Mouse (Mus musculus) neutrophil, adult 5-6 weeks (primary cell): ENCODE results near the gene Akt1. TPM values are rescaled to one million over a fixed set of nuclear protein-coding genes. Genes with fewer than 3 reads are reported as not detected.
A peak's percentile ranks its signal among the peaks of the same experiment; 100 is the strongest.

ENCODE experiments used
- ATAC-seq: fragments of 151-379, 151-347 bp; 2 replicates; pipeline ENCODE4 v1.8.0; 2017; ENCODE audit warnings: mild to moderate bottlenecking, moderate TSS enrichment; ENCODE audit not compliant: insufficient number of reproducible peaks, poor library complexity, low FRiP score, severe bottlenecking; ENCODE audit errors: extremely low read depth
- total RNA-seq: library from RNA; stranded (forward); fragments of 200-1000 nt; gene quantifications from 2 replicates; pipeline ENCODE4 v1.2.3, GENCODE M21; 2017

Akt1 gene
- total RNA-seq, result 197 and 218 TPM in 2 replicates

- peak; percentile 38 for ATAC-seq
Observed at GRCm38 (mm10) chr12:112674132-112675011, at the start of gene Akt1. Gene Akt1, minus strand, starts transcription at chr12:112674884.

GRCm38 (mm10) chr12:112724077-112724805 is 49.6 kb upstream of the Akt1 start:
- peak; percentile 34; the same call in 1 of the 2 replicates for ATAC-seq

DNA sequence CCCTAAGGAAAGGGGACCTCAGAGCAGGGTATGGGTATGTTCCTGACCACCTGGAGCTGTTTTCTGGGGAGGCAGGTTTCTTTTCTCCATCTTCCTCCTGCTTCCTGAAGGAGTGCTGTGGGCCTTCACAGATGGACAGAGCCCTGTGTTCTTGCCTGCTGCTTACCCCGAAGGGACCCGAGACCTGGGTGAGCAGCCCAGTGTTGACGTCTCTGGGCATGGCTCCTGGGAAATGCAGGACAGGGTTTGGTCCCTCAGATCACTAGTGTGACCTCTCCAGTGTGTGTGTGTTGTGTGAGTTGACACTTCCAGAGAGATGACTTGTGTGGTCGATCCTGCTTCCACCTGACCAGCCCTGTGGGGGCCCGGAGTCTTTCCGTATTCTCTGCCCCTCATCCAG is 48.8 kb upstream of the Akt1 start:
- no peak for ATAC-seq

GRCm38 (mm10) chr12:112723028-112723330 is 48.3 kb upstream of the Akt1 start:
- ATAC-seq, result no peak

DNA sequence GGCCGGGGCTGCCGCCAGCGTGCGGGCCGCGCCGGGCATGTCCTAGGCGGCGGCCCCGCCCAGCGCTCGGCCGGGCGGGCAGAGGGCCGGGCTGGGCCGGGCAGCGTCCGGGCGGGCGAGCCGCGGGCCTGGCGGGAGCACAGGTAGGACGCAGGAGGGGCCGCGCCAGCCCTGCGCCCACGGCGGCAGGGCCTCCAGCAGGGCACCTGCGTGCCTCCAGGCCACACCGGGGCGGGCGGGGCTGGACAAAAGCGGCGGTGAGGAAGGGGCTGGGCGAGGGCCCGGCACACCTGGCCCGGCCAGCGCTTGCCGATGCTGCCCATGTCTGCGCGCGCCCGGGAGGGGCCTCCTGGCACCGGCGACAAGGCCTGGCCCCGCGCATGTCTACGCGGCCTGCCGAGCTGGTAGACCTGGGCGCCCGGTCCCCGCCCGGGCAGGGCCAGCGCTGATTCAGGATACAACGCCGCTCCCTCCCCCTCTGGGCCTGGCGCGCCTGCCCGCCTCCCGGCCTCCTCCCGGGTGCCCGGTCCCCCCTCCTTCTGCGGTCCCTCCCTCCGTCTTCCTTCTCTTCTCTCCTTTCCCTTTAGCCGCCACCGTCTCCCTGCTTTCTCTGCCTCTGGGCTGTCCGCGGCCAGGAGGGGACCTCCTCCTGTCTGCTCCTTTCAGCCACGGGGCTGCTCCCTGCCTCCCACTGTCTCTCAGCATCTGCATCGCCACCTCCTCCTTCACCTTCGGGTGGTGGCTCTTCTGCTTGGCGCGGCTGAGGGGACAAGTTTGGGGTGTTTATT is 47.8 kb upstream of the Akt1 start:
- no peak for ATAC-seq

DNA sequence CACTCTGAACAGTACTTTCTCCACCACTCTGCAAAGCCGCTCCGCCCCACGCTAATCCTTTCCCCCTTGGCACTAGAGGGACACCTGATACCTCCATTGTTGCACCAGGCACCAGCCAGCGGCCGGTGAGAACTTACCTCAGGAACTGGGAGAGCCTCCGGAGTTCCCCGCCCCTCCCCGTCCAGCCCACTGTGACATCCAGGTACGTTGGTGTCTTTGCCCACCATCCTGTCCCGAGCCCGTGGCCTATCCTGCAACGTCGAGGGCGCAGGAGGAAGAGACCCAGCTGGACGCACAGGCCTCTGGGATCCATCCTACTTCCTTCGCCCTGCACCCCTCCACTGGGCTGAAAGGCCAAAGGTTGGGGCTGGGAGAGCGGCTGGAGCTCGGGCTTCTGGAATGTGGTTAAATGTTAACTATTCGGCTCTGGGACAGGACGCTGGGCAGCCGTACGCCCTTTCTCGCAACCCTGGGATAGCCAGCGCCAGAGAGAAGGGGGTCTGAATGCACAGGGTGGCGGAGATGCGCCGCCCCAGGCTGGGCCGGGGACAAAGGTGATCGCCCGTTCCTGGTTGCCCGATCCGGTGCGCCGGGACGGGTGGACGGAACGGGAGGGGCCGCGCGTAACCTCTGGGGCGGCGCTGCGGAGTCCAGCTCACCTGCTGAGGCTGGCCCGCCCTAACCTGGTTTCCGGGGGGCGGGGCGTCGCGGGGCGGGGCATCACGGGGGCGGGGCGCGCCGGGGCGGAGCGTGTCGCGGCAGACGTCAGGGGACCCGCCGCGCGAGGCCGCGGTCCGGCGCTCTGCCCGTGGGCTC is 46.9 kb upstream of the Akt1 start:
- ATAC-seq, result 0 out of 2 replicates have a peak, but pooled peaks have one; percentile 18

- no peak for ATAC-seq
Observed at GRCm38 (mm10) chr12:112720890-112721423, 46.3 kb upstream of the Akt1 start.

- ATAC-seq, result no peak
Observed at GRCm38 (mm10) chr12:112720216-112720615, 45.5 kb upstream of the Akt1 start, which contains the start of gene Cep170b. Gene Cep170b, plus strand, starts transcription at chr12:112720455.

GRCm38 (mm10) chr12:112718995-112719394 is 44.3 kb upstream of the Akt1 start:
- no peak for ATAC-seq

DNA sequence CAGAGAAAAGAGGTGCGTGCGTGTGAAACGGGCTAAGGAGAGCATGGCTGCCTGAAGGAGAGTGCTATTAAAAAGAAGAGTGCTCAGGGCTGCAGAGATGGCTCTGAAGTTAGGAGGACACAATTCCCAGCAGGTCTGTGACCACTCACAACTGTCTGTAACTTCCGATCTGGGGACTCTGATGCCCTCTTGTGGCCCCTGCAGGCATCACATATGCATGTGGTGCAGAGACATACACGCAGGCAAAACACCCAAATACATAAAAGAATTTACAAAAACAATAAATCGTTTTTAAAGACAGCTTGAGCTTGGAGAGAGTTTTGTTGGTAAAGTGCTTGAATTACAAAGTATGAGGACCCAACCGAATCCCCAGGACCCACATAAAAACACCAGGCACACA is 42.5 kb upstream of the Akt1 start:
- peak; percentile 54; the same call in 1 of the 2 replicates for ATAC-seq

GRCm38 (mm10) chr12:112713984-112714383 is 39.3 kb upstream of the Akt1 start:
- no peak for ATAC-seq

- ATAC-seq, result no peak
Observed at GRCm38 (mm10) chr12:112707573-112707869, 32.8 kb upstream of the Akt1 start.

DNA sequence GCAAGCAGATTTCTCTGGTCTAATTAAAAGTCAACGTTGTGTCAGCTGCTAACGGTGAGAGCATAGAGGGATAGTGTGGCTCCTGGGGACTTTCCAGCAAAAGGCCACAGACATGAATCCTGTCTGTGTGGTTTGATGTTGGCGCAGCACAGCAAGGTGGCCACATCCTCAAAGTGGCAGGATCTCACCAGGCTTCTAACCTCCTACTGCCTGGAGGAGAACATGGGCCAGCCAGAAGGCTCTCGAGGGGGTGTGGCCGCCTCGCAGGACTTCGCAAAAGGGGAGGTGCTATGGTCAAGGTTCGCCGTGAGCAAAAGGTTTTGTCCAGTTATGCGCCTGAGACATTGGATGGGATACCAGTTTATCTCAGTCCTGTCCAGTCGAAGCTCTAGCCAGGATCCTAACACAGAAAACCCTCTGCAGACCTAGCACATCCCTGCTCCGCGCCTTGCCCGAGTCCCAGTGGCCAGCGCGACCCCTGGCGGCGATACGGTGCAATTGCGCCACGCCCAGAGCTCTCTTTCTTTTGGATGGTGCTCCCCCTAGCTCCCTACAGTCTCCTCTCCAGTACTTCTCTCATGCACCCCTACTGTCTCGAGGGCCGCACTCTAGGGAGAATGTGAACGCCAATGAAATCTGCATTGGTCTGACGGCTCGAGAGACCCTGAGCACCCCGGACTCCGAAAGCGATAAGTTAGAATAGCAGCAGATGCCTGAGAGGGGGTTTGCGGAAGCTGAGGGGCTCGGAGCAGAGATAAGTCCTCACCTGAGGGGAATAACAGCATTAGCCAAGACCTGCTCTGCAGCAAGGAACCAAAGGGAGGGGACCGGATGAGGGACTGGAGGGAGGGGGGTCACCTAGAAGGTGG is 32.3 kb upstream of the Akt1 start:
- peak; percentile 80 for ATAC-seq

DNA sequence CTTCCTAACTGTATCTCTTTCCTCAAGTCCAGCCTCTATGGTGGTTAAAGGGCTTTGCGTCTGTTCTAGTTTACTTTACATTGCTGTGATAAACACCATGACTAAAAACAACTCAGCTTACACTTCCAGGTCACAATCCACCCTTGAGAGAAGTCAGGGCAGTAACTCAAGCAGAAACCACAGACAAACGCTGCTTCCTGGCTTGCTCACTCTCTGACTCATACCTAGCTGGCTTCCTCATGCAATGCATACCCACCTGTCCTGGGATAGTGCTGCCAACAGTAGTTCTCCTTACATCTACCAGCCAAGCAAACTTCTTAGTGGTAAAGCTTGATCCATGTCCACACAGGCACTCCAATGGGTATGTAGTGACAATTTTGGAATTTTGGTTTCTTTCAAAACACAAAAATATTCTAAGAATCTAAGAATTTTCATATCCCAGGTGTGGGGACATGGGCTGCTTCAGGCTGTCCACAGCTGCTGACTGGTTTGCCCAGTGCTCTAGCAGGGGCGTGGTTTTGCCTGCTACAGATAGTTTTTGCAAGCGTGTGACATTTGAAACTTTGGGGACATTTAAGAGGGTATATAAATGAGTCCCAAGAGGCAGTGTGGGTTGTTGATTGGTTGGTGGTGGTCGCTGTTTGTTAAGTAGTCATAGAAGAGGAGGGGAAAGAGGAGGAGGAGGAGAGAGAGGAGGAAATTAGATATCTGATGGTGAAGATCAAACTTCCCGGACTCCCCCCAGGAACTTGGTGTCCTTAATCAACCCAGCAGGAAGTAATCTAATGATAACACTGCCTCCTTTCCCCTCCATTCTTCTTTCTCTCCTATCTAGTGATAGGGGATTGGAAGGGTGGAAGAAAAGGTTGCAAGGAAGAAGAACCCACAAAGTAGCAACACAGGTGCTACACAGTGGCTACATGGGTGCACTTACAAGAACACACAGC is 28.0 kb upstream of the Akt1 start:
- ATAC-seq, result peak; percentile 80

- no peak for ATAC-seq
Observed at GRCm38 (mm10) chr12:112700522-112700921, 25.8 kb upstream of the Akt1 start.

DNA sequence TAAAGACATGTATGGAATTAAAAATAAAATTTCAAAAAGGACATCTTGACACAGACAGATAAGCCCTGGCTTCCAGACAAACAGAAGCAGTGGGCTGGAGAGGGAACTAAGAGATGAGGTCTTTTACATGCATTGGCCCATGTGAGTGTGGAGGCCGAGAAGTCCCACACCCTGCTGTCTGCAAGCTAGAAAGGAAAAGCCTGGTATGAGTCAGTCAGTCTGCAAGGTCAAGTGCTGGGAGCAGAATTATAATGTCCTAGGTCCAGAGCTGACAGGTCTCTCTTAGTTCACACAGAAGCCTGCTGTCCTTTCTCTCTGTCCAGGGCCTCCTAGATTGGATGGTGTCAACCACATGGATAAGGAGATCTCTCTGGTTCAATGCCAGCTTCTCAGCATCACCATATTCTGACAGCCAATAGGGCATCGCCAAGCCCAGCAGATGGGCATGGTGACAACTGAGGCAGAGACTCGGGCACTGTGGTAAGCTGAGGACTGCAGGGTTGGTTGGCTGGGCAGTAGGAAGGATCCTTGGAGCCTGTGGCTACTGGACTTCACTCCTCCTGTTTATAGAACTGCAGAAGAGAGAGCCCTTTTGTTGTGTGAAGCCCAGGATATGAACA is 22.2 kb upstream of the Akt1 start:
- no peak for ATAC-seq
